Mouse (Mus musculus) embryonic fibroblast, embryonic 13.5 days (primary cell): ENCODE data around the gene Dennd4a. TPM values are rescaled to one million over a fixed set of nuclear protein-coding genes. Genes with fewer than 3 reads are reported as not detected.

ENCODE experiments used
- H3K27ac ChIP-seq: 2 replicates; pipeline ENCODE4 v1.5.1; 2012; ENCODE audit warnings: low read length, control low read depth, inconsistent platforms; ENCODE audit not compliant: insufficient read depth
- H3K4me1 ChIP-seq: 2 replicates; pipeline ENCODE4 v1.6.1; 2011; ENCODE audit warnings: low read length; ENCODE audit not compliant: control insufficient read depth, insufficient read depth
- H3K4me3 ChIP-seq: 2 replicates; pipeline ENCODE4 v1.5.1; 2011; ENCODE audit warnings: mild to moderate bottlenecking, control low read depth, low read length; ENCODE audit not compliant: insufficient read depth
- CTCF ChIP-seq: IDR thresholded peaks from 2 replicates; pipeline ENCODE4 v1.5.1; 2011; ENCODE audit warnings: mild to moderate bottlenecking, control low read depth, low read length, moderate library complexity, borderline replicate concordance; ENCODE audit not compliant: insufficient read depth
- POLR2A ChIP-seq: IDR thresholded peaks from 2 replicates; pipeline ENCODE4 v1.6.1; 2011; ENCODE audit warnings: low read depth, mild to moderate bottlenecking, control low read depth, low read length, moderate library complexity
- polyA plus RNA-seq: library from polyadenylated mRNA; stranded (reverse); fragments of >200 nt; gene quantifications from 2 replicates; pipeline ENCODE4 v1.2.4, GENCODE M21; 2011; ENCODE audit warnings: low read depth; ENCODE audit not compliant: missing spikeins, insufficient read length

Dennd4a gene
- polyA plus RNA-seq, 1 experiment, result 51.0 TPM

GRCm38 (mm10) chr9:64830092-64830618, 19.0 kb downstream of the Dennd4a start:
- TF ChIP-seq CTCF, result no peak
- TF ChIP-seq POLR2A, result no peak
- Histone ChIP-seq H3K27ac (no peak overlapping the region), H3K4me1 (no peaks in the 10 kb centered on the region), H3K4me3 (no peak overlapping the region)

- H3K27ac ChIP-seq, result no peak overlapping the region
- no peaks in the 10 kb centered on the region for H3K4me1 ChIP-seq
- H3K4me3 ChIP-seq, result no peak overlapping the region
- TF ChIP-seq CTCF (no peak), POLR2A (no peak)
These were observed 19.5 kb downstream of the Dennd4a start for GRCm38 (mm10) chr9:64830641-64831040.

GRCm38 (mm10) chr9:64831760-64832159, 20.6 kb downstream of the Dennd4a start:
- Histone ChIP-seq H3K27ac (no peak overlapping the region), H3K4me1 (no peaks in the 10 kb centered on the region), H3K4me3 (no peak overlapping the region)
- TF ChIP-seq POLR2A (no peak), CTCF (no peak)

GRCm38 (mm10) chr9:64834418-64834817, 23.3 kb downstream of the Dennd4a start:
- TF ChIP-seq POLR2A (no peak), CTCF (no peak)
- no peak overlapping the region for H3K4me3 ChIP-seq
- H3K27ac ChIP-seq, result no peak overlapping the region
- no peaks in the 10 kb centered on the region for H3K4me1 ChIP-seq

- TF ChIP-seq POLR2A, result no peak
- no peak for TF ChIP-seq CTCF
- no peak overlapping the region for H3K4me3 ChIP-seq
- peaks cover 3% of the 10 kb centered on the region; the same call in 1 of the 2 replicates for H3K4me1 ChIP-seq
- H3K27ac ChIP-seq, result peak overlapping the region; percentile 37; the same call in 1 of the 2 replicates
These were observed 34.2 kb downstream of the Dennd4a start for GRCm38 (mm10) chr9:64845355-64845754.

GRCm38 (mm10) chr9:64849548-64849947, 38.4 kb downstream of the Dennd4a start:
- H3K27ac ChIP-seq, result no peak overlapping the region
- TF ChIP-seq POLR2A, result no peak
- no peak for TF ChIP-seq CTCF
- H3K4me1 ChIP-seq, result peaks cover 3% of the 10 kb centered on the region; the same call in 1 of the 2 replicates
- no peak overlapping the region for H3K4me3 ChIP-seq

- Histone ChIP-seq H3K4me3 (no peak overlapping the region), H3K27ac (peak overlapping the region; percentile 71), H3K4me1 (no peaks in the 10 kb centered on the region)
- TF ChIP-seq POLR2A (no peak), CTCF (no peak)
These were observed 48.9 kb downstream of the Dennd4a start for GRCm38 (mm10) chr9:64860083-64860482.

GRCm38 (mm10) chr9:64862687-64863086, 51.5 kb downstream of the Dennd4a start:
- H3K4me1 ChIP-seq, result no peaks in the 10 kb centered on the region
- no peak overlapping the region for H3K4me3 ChIP-seq
- H3K27ac ChIP-seq, result no peak overlapping the region
- TF ChIP-seq POLR2A (no peak), CTCF (no peak)

- no peaks in the 10 kb centered on the region for H3K4me1 ChIP-seq
- H3K4me3 ChIP-seq, result no peak overlapping the region
- TF ChIP-seq CTCF, result no peak
- TF ChIP-seq POLR2A, result no peak
- H3K27ac ChIP-seq, result no peak overlapping the region
These were observed 74.9 kb downstream of the Dennd4a start for GRCm38 (mm10) chr9:64886008-64886407.

- H3K4me1 ChIP-seq, result no peaks in the 10 kb centered on the region
- H3K4me3 ChIP-seq, result no peak overlapping the region
- TF ChIP-seq CTCF (no peak), POLR2A (no peak)
- no peak overlapping the region for H3K27ac ChIP-seq
These were observed 85.5 kb downstream of the Dennd4a start for GRCm38 (mm10) chr9:64896605-64897004.
